Mouse (Mus musculus): ENCODE results near the gene Iqsec1. TPM values are rescaled to one million over a fixed set of nuclear protein-coding genes. Genes with fewer than 3 reads are reported as not detected.

The Iqsec1 gene
- polyA plus RNA-seq, 1 experiment from 2014 or later = 15.1 TPM

GRCm38 (mm10) chr6:90741056-90741420, 247.4 kb downstream of the Iqsec1 start:
- Histone ChIP-seq H3K4me2 (ENCODE audit: low read length) (no peak overlapping the region), H3K9ac (replicated peaks; ENCODE audit: low read depth, low read length) (no peak overlapping the region), H3K9me3 (ENCODE audit: control insufficient read depth, low read length) (no peaks in the 10 kb centered on the region), H3K4me1 (replicated peaks; ENCODE audit: control insufficient read depth, insufficient read depth, low read length) (peaks cover 15% of the 10 kb centered on the region), H3K4me3 (replicated peaks; ENCODE audit: low read length) (no peak overlapping the region), H3K36me3 (ENCODE audit: control insufficient read depth, insufficient read depth) (no peaks in the 10 kb centered on the region), H3K27me3 (replicated peaks; ENCODE audit: control insufficient read depth, insufficient read depth, low read length) (no peaks in the 10 kb centered on the region), H3K27ac (ENCODE audit: low read length) (no peak overlapping the region)
- WGBS = 71% methylated on average over 4 of the region's 4 CpGs
- ATAC-seq = no peak

GRCm38 (mm10) chr6:90740348-90741055, 248.0 kb downstream of the Iqsec1 start:
- Histone ChIP-seq H3K36me3 (ENCODE audit: control insufficient read depth, insufficient read depth) (no peaks in the 10 kb centered on the region), H3K27me3 (replicated peaks; ENCODE audit: control insufficient read depth, insufficient read depth, low read length) (no peaks in the 10 kb centered on the region), H3K4me3 (replicated peaks; ENCODE audit: low read length) (no peak overlapping the region), H3K4me1 (replicated peaks; ENCODE audit: control insufficient read depth, insufficient read depth, low read length) (peaks cover 17% of the 10 kb centered on the region), H3K4me2 (ENCODE audit: low read length) (no peak overlapping the region), H3K9ac (replicated peaks; ENCODE audit: low read depth, low read length) (no peak overlapping the region), H3K9me3 (ENCODE audit: control insufficient read depth, low read length) (no peaks in the 10 kb centered on the region), H3K27ac (ENCODE audit: low read length) (no peak overlapping the region)
- no peak for ATAC-seq
- WGBS = 89% methylated on average over 4 of the region's 4 CpGs

GRCm38 (mm10) chr6:90737376-90737775, 251.1 kb downstream of the Iqsec1 start:
- Histone ChIP-seq H3K4me2 (ENCODE audit: low read length) (peak overlapping the region; percentile 95), H3K9ac (replicated peaks; ENCODE audit: low read depth, low read length) (peak overlapping the region; percentile 79), H3K4me3 (replicated peaks; ENCODE audit: low read length) (peak overlapping the region; percentile 85), H3K4me1 (replicated peaks; ENCODE audit: control insufficient read depth, insufficient read depth, low read length) (peaks cover 20% of the 10 kb centered on the region), H3K27me3 (replicated peaks; ENCODE audit: control insufficient read depth, insufficient read depth, low read length) (no peaks in the 10 kb centered on the region), H3K36me3 (ENCODE audit: control insufficient read depth, insufficient read depth) (no peaks in the 10 kb centered on the region), H3K27ac (ENCODE audit: low read length) (no peak overlapping the region), H3K9me3 (ENCODE audit: control insufficient read depth, low read length) (no peaks in the 10 kb centered on the region)
- peak; percentile 87 for ATAC-seq
- 3% methylated on average over 12 of the region's 12 CpGs for WGBS

- Histone ChIP-seq H3K9me3 (ENCODE audit: control insufficient read depth, low read length) (no peaks in the 10 kb centered on the region), H3K4me3 (replicated peaks; ENCODE audit: low read length) (peak overlapping the region; percentile 85), H3K27me3 (replicated peaks; ENCODE audit: control insufficient read depth, insufficient read depth, low read length) (no peaks in the 10 kb centered on the region), H3K27ac (ENCODE audit: low read length) (no peak overlapping the region; the same call in 1 of the 2 replicates), H3K9ac (replicated peaks; ENCODE audit: low read depth, low read length) (peak overlapping the region; percentile 79), H3K4me2 (ENCODE audit: low read length) (peak overlapping the region; percentile 95), H3K36me3 (ENCODE audit: control insufficient read depth, insufficient read depth) (no peaks in the 10 kb centered on the region), H3K4me1 (replicated peaks; ENCODE audit: control insufficient read depth, insufficient read depth, low read length) (peaks cover 20% of the 10 kb centered on the region)
- ATAC-seq = peak; percentile 56
- WGBS = under 1% methylated on average over 39 of the region's 52 CpGs
Measured at GRCm38 (mm10) chr6:90736691-90737245, 251.7 kb downstream of the Iqsec1 start.

- Histone ChIP-seq H3K27ac (ENCODE audit: low read length) (peak overlapping the region; percentile 8; the same call in 1 of the 2 replicates), H3K36me3 (ENCODE audit: control insufficient read depth, insufficient read depth) (no peaks in the 10 kb centered on the region), H3K9ac (replicated peaks; ENCODE audit: low read depth, low read length) (peak overlapping the region; percentile 79), H3K9me3 (ENCODE audit: control insufficient read depth, low read length) (no peaks in the 10 kb centered on the region), H3K4me3 (replicated peaks; ENCODE audit: low read length) (peak overlapping the region; percentile 85), H3K4me2 (ENCODE audit: low read length) (peak overlapping the region; percentile 95), H3K27me3 (replicated peaks; ENCODE audit: control insufficient read depth, insufficient read depth, low read length) (no peaks in the 10 kb centered on the region), H3K4me1 (replicated peaks; ENCODE audit: control insufficient read depth, insufficient read depth, low read length) (peaks cover 20% of the 10 kb centered on the region)
- ATAC-seq = peak; percentile 57
- under 1% methylated on average over 62 of the region's 69 CpGs for WGBS
Measured at GRCm38 (mm10) chr6:90736074-90736672, 252.3 kb downstream of the Iqsec1 start.

GRCm38 (mm10) chr6:90735396-90736036, 253.0 kb downstream of the Iqsec1 start:
- Histone ChIP-seq H3K9ac (replicated peaks; ENCODE audit: low read depth, low read length) (peak overlapping the region; percentile 79), H3K4me2 (ENCODE audit: low read length) (peak overlapping the region; percentile 95), H3K27me3 (replicated peaks; ENCODE audit: control insufficient read depth, insufficient read depth, low read length) (no peaks in the 10 kb centered on the region), H3K4me1 (replicated peaks; ENCODE audit: control insufficient read depth, insufficient read depth, low read length) (peaks cover 20% of the 10 kb centered on the region), H3K27ac (ENCODE audit: low read length) (no peak overlapping the region), H3K4me3 (replicated peaks; ENCODE audit: low read length) (peak overlapping the region; percentile 85), H3K36me3 (ENCODE audit: control insufficient read depth, insufficient read depth) (no peaks in the 10 kb centered on the region), H3K9me3 (ENCODE audit: control insufficient read depth, low read length) (no peaks in the 10 kb centered on the region)
- 39% methylated on average over 4 of the region's 4 CpGs for WGBS
- no peak for ATAC-seq

GRCm38 (mm10) chr6:90734806-90735205, 253.7 kb downstream of the Iqsec1 start:
- no peak for ATAC-seq
- no peak overlapping the region for H3K27ac ChIP-seq (ENCODE audit: low read length)
- no peak overlapping the region for H3K4me3 ChIP-seq (replicated peaks; ENCODE audit: low read length)
- no peaks in the 10 kb centered on the region for H3K9me3 ChIP-seq (ENCODE audit: control insufficient read depth, low read length)
- no peaks in the 10 kb centered on the region for H3K27me3 ChIP-seq (replicated peaks; ENCODE audit: control insufficient read depth, insufficient read depth, low read length)
- no peaks in the 10 kb centered on the region for H3K36me3 ChIP-seq (ENCODE audit: control insufficient read depth, insufficient read depth)
- H3K4me1 ChIP-seq (replicated peaks; ENCODE audit: control insufficient read depth, insufficient read depth, low read length) = peaks cover 21% of the 10 kb centered on the region
- H3K4me2 ChIP-seq (ENCODE audit: low read length) = no peak overlapping the region
- no peak overlapping the region for H3K9ac ChIP-seq (replicated peaks; ENCODE audit: low read depth, low read length)

- Histone ChIP-seq H3K36me3 (ENCODE audit: control insufficient read depth, insufficient read depth) (no peaks in the 10 kb centered on the region), H3K27ac (ENCODE audit: low read length) (no peak overlapping the region), H3K9ac (replicated peaks; ENCODE audit: low read depth, low read length) (no peak overlapping the region), H3K4me3 (replicated peaks; ENCODE audit: low read length) (no peak overlapping the region), H3K9me3 (ENCODE audit: control insufficient read depth, low read length) (no peaks in the 10 kb centered on the region), H3K4me2 (ENCODE audit: low read length) (no peak overlapping the region), H3K27me3 (replicated peaks; ENCODE audit: control insufficient read depth, insufficient read depth, low read length) (no peaks in the 10 kb centered on the region), H3K4me1 (replicated peaks; ENCODE audit: control insufficient read depth, insufficient read depth, low read length) (peaks cover 20% of the 10 kb centered on the region)
- WGBS = 30% methylated on average over 4 of the region's 4 CpGs
- ATAC-seq = no peak
Measured at GRCm38 (mm10) chr6:90731327-90731726, 257.2 kb downstream of the Iqsec1 start.

- Histone ChIP-seq H3K9ac (replicated peaks; ENCODE audit: low read depth, low read length) (no peak overlapping the region), H3K4me3 (replicated peaks; ENCODE audit: low read length) (no peak overlapping the region), H3K27me3 (replicated peaks; ENCODE audit: control insufficient read depth, insufficient read depth, low read length) (no peaks in the 10 kb centered on the region), H3K36me3 (ENCODE audit: control insufficient read depth, insufficient read depth) (no peaks in the 10 kb centered on the region), H3K9me3 (ENCODE audit: control insufficient read depth, low read length) (no peaks in the 10 kb centered on the region), H3K4me2 (ENCODE audit: low read length) (no peak overlapping the region), H3K27ac (ENCODE audit: low read length) (no peak overlapping the region), H3K4me1 (replicated peaks; ENCODE audit: control insufficient read depth, insufficient read depth, low read length) (peaks cover 21% of the 10 kb centered on the region; the same call in 1 of the 2 replicates)
- WGBS = 24% methylated on average over 5 of the region's 5 CpGs
- no peak for ATAC-seq
Measured at GRCm38 (mm10) chr6:90729829-90730228, 258.7 kb downstream of the Iqsec1 start.
